Mouse (Mus musculus): ENCODE data around the gene Ptprg.

GRCm38 (mm10) chr14:11571766-11572394 is 18.5 kb downstream of the Ptprg start:
- TF ChIP-seq CTCF (IDR thresholded peaks at IDR 0.05; ENCODE audit: borderline replicate concordance, extremely low read depth, insufficient read depth, insufficient read length) (no peak), POLR2A (IDR thresholded peaks at IDR 0.05; ENCODE audit: borderline replicate concordance, extremely low read depth, insufficient read depth, insufficient read length, poor library complexity, severe bottlenecking) (no peak)
